Mouse (Mus musculus): ENCODE measurements around the gene Tmem184a. TPM values are rescaled to one million over a fixed set of nuclear protein-coding genes. Genes with fewer than 3 reads are reported as not detected.

Gene Tmem184a
- polyA plus RNA-seq, 1 experiment, result 0.13 TPM

DNA sequence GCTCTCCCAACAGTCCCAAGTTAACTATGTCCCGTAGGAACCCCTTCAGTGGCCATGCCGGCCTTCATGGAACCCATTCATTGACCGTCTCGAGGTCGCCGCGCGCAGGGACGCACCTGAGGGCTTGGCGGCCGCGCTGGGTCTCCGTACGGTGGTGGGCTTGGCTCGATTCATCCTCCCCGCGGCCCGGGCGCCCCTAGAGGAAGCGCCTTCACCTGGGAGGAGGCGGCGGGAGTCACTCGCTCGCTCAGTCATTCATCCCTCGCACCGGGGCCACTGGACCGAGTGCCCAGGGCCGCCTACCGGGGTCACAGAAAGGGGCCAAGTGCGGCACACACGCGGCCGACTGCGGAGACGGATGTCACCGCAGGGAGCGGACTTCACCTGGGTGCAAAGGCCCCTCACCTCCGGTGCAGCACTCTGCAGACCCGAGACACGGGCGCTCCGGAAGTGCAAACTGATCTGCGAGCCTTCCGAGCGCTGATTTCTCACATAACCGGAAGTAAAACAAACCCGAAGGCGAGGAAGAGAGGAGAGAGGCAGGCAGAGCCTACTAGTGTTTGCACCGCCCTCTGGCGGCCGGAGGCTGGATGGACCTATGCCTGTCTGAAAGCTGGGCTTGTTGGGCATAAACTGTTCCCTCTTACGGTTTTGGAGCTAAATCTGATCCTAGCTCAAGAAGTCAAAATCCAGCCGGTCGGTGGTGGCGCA is 44.3 kb downstream of the Tmem184a start, which contains the start of gene Ints1:
Gene Ints1 (minus strand): TSS at position 459 of the 711 bp plus-strand sequence.
- Histone ChIP-seq H3K27me3 (ENCODE audit: control insufficient read depth, insufficient read depth, insufficient read length) (no peaks in the 10 kb centered on the region), H3K4me3 (ENCODE audit: insufficient read depth, poor library complexity, severe bottlenecking) (peak within 1 kb of the TSS; percentile 75), H3ac (ENCODE audit: control insufficient read depth, insufficient read length, low read depth) (peak within 1 kb of the TSS; percentile 76), H3K36me3 (ENCODE audit: control insufficient read depth, insufficient read depth) (peaks cover 14% of the 10 kb centered on the region), H3K79me3 (ENCODE audit: low read depth) (peaks cover 11% of the 10 kb centered on the region), H3K79me2 (ENCODE audit: control insufficient read depth, insufficient read depth) (peaks cover 18% of the 10 kb centered on the region)
- TF ChIP-seq MYOD1 (IDR thresholded peaks at IDR 0.05; ENCODE audit: control insufficient read depth, insufficient read length, low read depth) (no peak), MAX (IDR thresholded peaks at IDR 0.05) (peak; percentile 44), FOSL1 (IDR thresholded peaks at IDR 0.05; ENCODE audit: insufficient read depth, low read length, poor library complexity, severe bottlenecking) (no peak), CEBPB (IDR thresholded peaks at IDR 0.05; ENCODE audit: low read depth) (no peak), USF1 (IDR thresholded peaks at IDR 0.05; ENCODE audit: low read depth) (no peak), CTCF (IDR thresholded peaks at IDR 0.05; ENCODE audit: control insufficient read depth, insufficient read depth, insufficient read length) (peak; percentile 92), MYOG (IDR thresholded peaks at IDR 0.05; ENCODE audit: control insufficient read depth, extremely low read depth, insufficient read length) (no peak)

GRCm38 (mm10) chr5:139768216-139768615 is 51.5 kb downstream of the Tmem184a start:
- H3K79me3 ChIP-seq (ENCODE audit: low read depth), result no peaks in the 10 kb centered on the region
- TF ChIP-seq MYOD1 (IDR thresholded peaks at IDR 0.05; ENCODE audit: control insufficient read depth, insufficient read length, low read depth), result no peak
- TF ChIP-seq CEBPB (IDR thresholded peaks at IDR 0.05; ENCODE audit: low read depth), result no peak
- TF ChIP-seq FOSL1 (IDR thresholded peaks at IDR 0.05; ENCODE audit: insufficient read depth, low read length, poor library complexity, severe bottlenecking), result no peak
- TF ChIP-seq CTCF (IDR thresholded peaks at IDR 0.05; ENCODE audit: control insufficient read depth, insufficient read depth, insufficient read length), result no peak
- no peak for TF ChIP-seq USF1 (IDR thresholded peaks at IDR 0.05; ENCODE audit: low read depth)
- TF ChIP-seq MYOG (IDR thresholded peaks at IDR 0.05; ENCODE audit: control insufficient read depth, extremely low read depth, insufficient read length), result no peak
- no peak for TF ChIP-seq MAX (IDR thresholded peaks at IDR 0.05)
- no peaks in the 10 kb centered on the region for H3K79me2 ChIP-seq (ENCODE audit: control insufficient read depth, insufficient read depth)
- H3K4me3 ChIP-seq (ENCODE audit: insufficient read depth, poor library complexity, severe bottlenecking), result no peak overlapping the region
- no peak overlapping the region for H3ac ChIP-seq (ENCODE audit: control insufficient read depth, insufficient read length, low read depth)
- H3K27me3 ChIP-seq (ENCODE audit: control insufficient read depth, insufficient read depth, insufficient read length), result no peaks in the 10 kb centered on the region
- H3K36me3 ChIP-seq (ENCODE audit: control insufficient read depth, insufficient read depth), result peaks cover 26% of the 10 kb centered on the region

DNA sequence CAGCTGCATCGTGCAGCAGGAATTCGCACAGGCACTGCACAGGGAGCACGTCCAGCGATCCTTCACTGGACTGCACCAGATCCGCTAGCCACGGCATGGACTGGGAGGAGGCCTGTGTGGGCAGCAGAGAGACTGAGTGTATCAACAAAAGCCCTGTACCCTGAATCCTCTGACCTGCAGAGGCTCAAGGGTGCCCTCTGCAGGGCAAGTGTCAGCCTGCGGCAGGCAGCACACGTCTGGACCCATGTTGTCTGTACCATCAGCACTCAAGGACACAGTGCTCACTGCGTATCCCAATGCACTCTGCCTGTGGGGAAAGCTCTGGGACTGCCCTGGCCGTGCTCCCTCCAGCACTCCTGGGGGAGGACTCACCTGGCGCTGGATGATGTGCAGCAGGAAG is 55.4 kb downstream of the Tmem184a start:
- Histone ChIP-seq H3ac (ENCODE audit: control insufficient read depth, insufficient read length, low read depth) (no peak overlapping the region), H3K4me3 (ENCODE audit: insufficient read depth, poor library complexity, severe bottlenecking) (no peak overlapping the region), H3K27me3 (ENCODE audit: control insufficient read depth, insufficient read depth, insufficient read length) (no peaks in the 10 kb centered on the region), H3K79me3 (ENCODE audit: low read depth) (no peaks in the 10 kb centered on the region), H3K36me3 (ENCODE audit: control insufficient read depth, insufficient read depth) (peaks cover 11% of the 10 kb centered on the region), H3K79me2 (ENCODE audit: control insufficient read depth, insufficient read depth) (no peaks in the 10 kb centered on the region)
- TF ChIP-seq USF1 (IDR thresholded peaks at IDR 0.05; ENCODE audit: low read depth), result no peak
- peak; percentile 64 for TF ChIP-seq CTCF (IDR thresholded peaks at IDR 0.05; ENCODE audit: control insufficient read depth, insufficient read depth, insufficient read length)

DNA sequence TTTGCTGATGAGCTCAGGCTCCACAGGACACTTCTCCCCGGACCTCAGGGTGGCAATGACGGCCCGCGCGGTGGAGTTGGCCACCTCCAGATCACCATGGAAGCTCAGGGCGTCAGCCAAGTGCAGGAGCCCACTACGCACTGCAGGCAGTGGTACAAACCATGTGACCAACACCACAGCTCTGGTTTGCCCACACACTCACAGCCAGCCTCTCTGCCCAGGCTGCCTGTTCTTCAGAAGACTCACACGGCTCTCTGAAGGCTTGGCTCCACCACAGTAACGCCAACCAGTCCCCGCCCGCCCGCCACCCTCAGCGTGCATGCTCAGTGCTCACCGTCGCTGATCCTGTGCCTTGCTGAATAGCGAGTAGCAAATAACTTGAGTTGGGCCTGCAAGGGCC is 61.6 kb downstream of the Tmem184a start:
- H3ac ChIP-seq (ENCODE audit: control insufficient read depth, insufficient read length, low read depth), result no peak overlapping the region
- H3K27me3 ChIP-seq (ENCODE audit: control insufficient read depth, insufficient read depth, insufficient read length), result no peaks in the 10 kb centered on the region
- TF ChIP-seq MYOG (IDR thresholded peaks at IDR 0.05; ENCODE audit: control insufficient read depth, extremely low read depth, insufficient read length) (no peak), MAX (IDR thresholded peaks at IDR 0.05) (no peak), USF1 (IDR thresholded peaks at IDR 0.05; ENCODE audit: low read depth) (no peak), CEBPB (IDR thresholded peaks at IDR 0.05; ENCODE audit: low read depth) (no peak), MYOD1 (IDR thresholded peaks at IDR 0.05; ENCODE audit: control insufficient read depth, insufficient read length, low read depth) (no peak)
- no peaks in the 10 kb centered on the region for H3K79me2 ChIP-seq (ENCODE audit: control insufficient read depth, insufficient read depth)
- H3K36me3 ChIP-seq (ENCODE audit: control insufficient read depth, insufficient read depth), result peaks cover 5% of the 10 kb centered on the region
- H3K4me3 ChIP-seq (ENCODE audit: insufficient read depth, poor library complexity, severe bottlenecking), result no peak overlapping the region
- H3K79me3 ChIP-seq (ENCODE audit: low read depth), result no peaks in the 10 kb centered on the region

- H3ac ChIP-seq (ENCODE audit: control insufficient read depth, insufficient read length, low read depth), result no peak overlapping the region
These were observed 63.1 kb downstream of the Tmem184a start for GRCm38 (mm10) chr5:139756586-139756985.

GRCm38 (mm10) chr5:139756135-139756534 is 63.6 kb downstream of the Tmem184a start:
- H3K79me2 ChIP-seq (ENCODE audit: control insufficient read depth, insufficient read depth), result no peaks in the 10 kb centered on the region
- H3K79me3 ChIP-seq (ENCODE audit: low read depth), result no peaks in the 10 kb centered on the region
- H3K36me3 ChIP-seq (ENCODE audit: control insufficient read depth, insufficient read depth), result peaks cover 5% of the 10 kb centered on the region
- no peak for TF ChIP-seq MAX (IDR thresholded peaks at IDR 0.05)
- TF ChIP-seq CTCF (IDR thresholded peaks at IDR 0.05; ENCODE audit: control insufficient read depth, insufficient read depth, insufficient read length), result no peak
- TF ChIP-seq MYOD1 (IDR thresholded peaks at IDR 0.05; ENCODE audit: control insufficient read depth, insufficient read length, low read depth), result no peak
- TF ChIP-seq FOSL1 (IDR thresholded peaks at IDR 0.05; ENCODE audit: insufficient read depth, low read length, poor library complexity, severe bottlenecking), result no peak
- no peak for TF ChIP-seq CEBPB (IDR thresholded peaks at IDR 0.05; ENCODE audit: low read depth)
- no peak for TF ChIP-seq USF1 (IDR thresholded peaks at IDR 0.05; ENCODE audit: low read depth)
- TF ChIP-seq MYOG (IDR thresholded peaks at IDR 0.05; ENCODE audit: control insufficient read depth, extremely low read depth, insufficient read length), result no peak
- H3K4me3 ChIP-seq (ENCODE audit: insufficient read depth, poor library complexity, severe bottlenecking), result no peak overlapping the region
- no peaks in the 10 kb centered on the region for H3K27me3 ChIP-seq (ENCODE audit: control insufficient read depth, insufficient read depth, insufficient read length)
- H3ac ChIP-seq (ENCODE audit: control insufficient read depth, insufficient read length, low read depth), result no peak overlapping the region

More at GRCm38 (mm10) chr5:139756586-139756985, 63.1 kb downstream of the Tmem184a start:
- TF ChIP-seq CTCF (IDR thresholded peaks at IDR 0.05; ENCODE audit: control insufficient read depth, insufficient read depth, insufficient read length) (no peak), FOSL1 (IDR thresholded peaks at IDR 0.05; ENCODE audit: insufficient read depth, low read length, poor library complexity, severe bottlenecking) (no peak), MAX (IDR thresholded peaks at IDR 0.05) (no peak), MYOG (IDR thresholded peaks at IDR 0.05; ENCODE audit: control insufficient read depth, extremely low read depth, insufficient read length) (no peak), USF1 (IDR thresholded peaks at IDR 0.05; ENCODE audit: low read depth) (no peak), CEBPB (IDR thresholded peaks at IDR 0.05; ENCODE audit: low read depth) (no peak), MYOD1 (IDR thresholded peaks at IDR 0.05; ENCODE audit: control insufficient read depth, insufficient read length, low read depth) (no peak)
- no peak overlapping the region for H3K4me3 ChIP-seq (ENCODE audit: insufficient read depth, poor library complexity, severe bottlenecking)
- H3K27me3 ChIP-seq (ENCODE audit: control insufficient read depth, insufficient read depth, insufficient read length), result no peaks in the 10 kb centered on the region
- H3K79me3 ChIP-seq (ENCODE audit: low read depth), result no peaks in the 10 kb centered on the region
- peaks cover 5% of the 10 kb centered on the region for H3K36me3 ChIP-seq (ENCODE audit: control insufficient read depth, insufficient read depth)
- no peaks in the 10 kb centered on the region for H3K79me2 ChIP-seq (ENCODE audit: control insufficient read depth, insufficient read depth)

All from C2C12 (cell line).